Mouse (Mus musculus): ENCODE data around the gene Ssbp3. TPM values are rescaled to one million over a fixed set of nuclear protein-coding genes. Genes with fewer than 3 reads are reported as not detected.

The Ssbp3 gene
- total RNA-seq, 4 experiments from 2014 or later = 24.0 to 27.1 (median 25.8) TPM

- peak; percentile 84 to 85 for DNase-seq (ENCODE audit: low spot score in 2 of 2)
Measured at GRCm38 (mm10) chr4:107048568-107049162, 138.2 kb downstream of the Ssbp3 start.

- DNase-seq (ENCODE audit: low spot score in 2 of 2) = no peak
Measured at GRCm38 (mm10) chr4:107051889-107052288, 141.4 kb downstream of the Ssbp3 start.

- DNase-seq (ENCODE audit: low spot score in 2 of 2) = no peak
Measured at GRCm38 (mm10) chr4:107052962-107053553, 142.6 kb downstream of the Ssbp3 start.

GRCm38 (mm10) chr4:107056088-107056487, 145.6 kb downstream of the Ssbp3 start:
- DNase-seq (ENCODE audit: low spot score in 2 of 2) = no peak

- DNase-seq (ENCODE audit: low spot score in 2 of 2) = no peak
Measured at GRCm38 (mm10) chr4:107058346-107058745, 147.8 kb downstream of the Ssbp3 start.

DNA sequence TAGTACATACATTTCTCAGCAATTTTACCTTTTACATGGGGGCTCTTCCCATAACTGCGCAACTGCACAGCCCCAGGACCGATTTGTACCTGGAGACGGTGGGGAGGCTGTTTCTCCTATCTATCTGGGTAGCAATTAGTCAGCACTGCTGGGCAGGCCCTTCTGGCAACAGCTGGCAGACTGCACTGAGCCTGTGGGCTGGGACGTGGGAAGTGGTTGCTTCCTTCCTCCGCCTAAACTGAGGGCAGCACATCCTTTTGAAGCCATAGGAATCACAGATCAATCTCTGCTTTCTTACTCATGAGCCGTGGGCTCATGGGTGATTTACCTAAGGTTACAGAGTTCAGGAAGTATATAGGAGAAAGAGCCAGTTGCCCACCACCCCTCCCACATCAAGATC, 148.3 kb downstream of the Ssbp3 start:
- no peak for DNase-seq (ENCODE audit: low spot score in 2 of 2)

GRCm38 (mm10) chr4:107061560-107061959, 151.1 kb downstream of the Ssbp3 start:
- no peak for DNase-seq (ENCODE audit: low spot score in 2 of 2)

GRCm38 (mm10) chr4:107063214-107063613, 152.7 kb downstream of the Ssbp3 start:
- no peak for DNase-seq (ENCODE audit: low spot score in 2 of 2)

GRCm38 (mm10) chr4:107064394-107065098, 154.0 kb downstream of the Ssbp3 start:
- DNase-seq (ENCODE audit: low spot score in 2 of 2) = no peak

DNA sequence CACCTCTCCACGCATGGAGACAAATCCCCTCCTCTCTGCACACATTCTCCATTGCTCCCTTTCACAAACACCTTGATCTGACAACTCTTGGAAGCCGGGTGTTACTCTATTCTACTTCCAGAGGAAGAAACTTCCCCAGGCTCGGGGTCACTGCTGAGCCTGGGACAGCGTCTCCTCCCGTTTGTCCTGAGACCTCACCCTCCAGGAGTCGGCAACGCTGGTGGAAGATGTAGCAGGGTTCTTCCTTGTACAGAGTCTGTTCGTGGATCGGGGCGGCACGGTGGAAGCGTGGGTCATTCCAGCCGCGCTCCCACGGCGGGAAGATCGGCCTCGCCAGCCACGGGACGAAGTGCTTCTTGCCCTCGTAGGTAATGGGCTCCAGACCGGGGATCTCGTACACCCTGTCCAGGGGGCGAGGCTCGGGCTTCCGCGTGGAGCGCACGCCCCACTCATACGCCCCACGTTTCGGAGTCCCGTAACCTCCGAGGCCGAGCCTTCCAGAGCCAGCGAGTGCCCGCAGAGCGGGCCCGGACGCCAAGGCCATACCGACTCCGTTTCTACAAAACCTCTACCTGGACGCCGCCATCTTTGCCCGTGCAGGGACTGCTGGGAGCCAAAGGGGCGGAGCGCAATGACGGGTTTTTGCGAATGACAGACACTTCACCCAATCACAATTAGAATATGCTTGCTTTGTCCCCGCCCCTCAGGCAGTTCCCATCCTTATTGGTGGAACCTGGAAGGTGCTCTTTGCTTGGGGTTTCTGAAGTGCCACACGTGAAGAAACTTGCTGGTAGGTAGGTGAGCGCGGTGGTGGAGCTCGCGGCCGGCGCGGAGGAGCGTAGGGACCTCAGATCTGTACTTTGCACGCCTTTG, 156.0 kb downstream of the Ssbp3 start, which contains the start of the genes Mrpl37 and Cyb5rl:
Gene Mrpl37 (minus strand): TSS at position 617 of the 873 bp plus-strand sequence.
Gene Cyb5rl (plus strand): TSS at position 737 of the 873 bp plus-strand sequence.
- peak; percentile 90 to 91 for DNase-seq (ENCODE audit: low spot score in 2 of 2)

GRCm38 (mm10) chr4:107067151-107067840, 156.8 kb downstream of the Ssbp3 start:
- DNase-seq (ENCODE audit: low spot score in 2 of 2) = peak in 1 of 2 experiments; percentile 40

GRCm38 (mm10) chr4:107072343-107072742, 161.8 kb downstream of the Ssbp3 start:
- DNase-seq (ENCODE audit: low spot score in 2 of 2) = no peak

- no peak for DNase-seq (ENCODE audit: low spot score in 2 of 2)
Measured at GRCm38 (mm10) chr4:107075456-107075855, 165.0 kb downstream of the Ssbp3 start.

DNA sequence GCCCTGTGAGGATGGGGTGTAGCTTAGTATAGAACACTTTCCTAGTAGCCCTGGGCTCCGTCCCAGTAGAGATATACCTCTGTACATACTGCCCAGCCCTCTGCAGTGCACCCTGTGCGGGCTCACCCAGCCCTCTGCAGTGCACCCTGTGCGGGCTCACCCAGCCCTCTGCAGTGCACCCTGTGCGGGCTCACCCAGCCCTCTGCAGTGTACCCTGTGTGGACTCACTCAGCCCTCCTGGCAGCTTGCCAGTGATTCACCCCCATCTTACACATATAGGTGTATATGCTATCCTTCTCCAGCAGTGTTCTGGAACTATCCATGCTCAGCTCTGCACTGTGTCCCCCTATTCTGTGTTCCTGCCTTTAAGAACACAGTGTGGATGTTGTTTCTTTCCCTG, 168.4 kb downstream of the Ssbp3 start:
- DNase-seq (ENCODE audit: low spot score in 2 of 2) = no peak

DNA sequence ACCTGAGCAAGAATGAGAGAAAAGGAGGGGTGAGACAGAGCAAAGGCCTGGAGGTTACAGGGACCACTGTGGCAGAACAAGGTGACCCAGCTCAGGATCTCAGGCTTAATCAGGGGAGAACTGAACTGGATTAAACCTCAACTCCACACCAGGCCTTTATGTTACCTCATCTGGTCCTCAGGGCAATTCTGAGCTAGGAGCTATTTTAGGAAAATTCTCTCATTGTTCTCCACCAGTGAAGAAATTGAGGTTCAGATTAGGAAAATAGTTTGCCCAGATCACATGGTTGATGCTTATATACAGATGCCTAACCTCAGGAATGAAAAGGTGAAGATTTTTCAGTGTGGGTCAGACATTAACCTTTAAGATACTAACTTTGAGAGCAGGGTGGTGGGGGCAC, 169.2 kb downstream of the Ssbp3 start:
- no peak for DNase-seq (ENCODE audit: low spot score in 2 of 2)

DNA sequence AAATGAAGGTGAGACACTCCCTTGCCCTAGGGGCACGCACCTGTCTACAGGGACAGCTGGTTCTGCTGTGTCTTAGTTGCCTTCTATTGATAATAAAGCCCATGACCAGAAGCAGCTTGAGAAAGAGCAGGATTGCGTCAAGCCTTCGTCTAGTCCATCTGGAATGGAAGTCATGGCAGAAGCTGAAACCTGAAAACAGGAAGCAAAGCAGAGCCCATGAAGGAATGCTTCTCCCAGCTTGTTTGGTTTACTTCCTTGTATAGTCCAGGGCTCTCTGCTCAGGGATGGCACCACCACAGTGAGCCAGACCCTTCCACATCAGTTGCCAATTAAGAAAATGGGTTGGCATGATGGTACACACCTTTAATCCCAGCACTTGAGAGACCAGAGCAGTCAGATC, 171.7 kb downstream of the Ssbp3 start:
- no peak for DNase-seq (ENCODE audit: low spot score in 2 of 2)

DNA sequence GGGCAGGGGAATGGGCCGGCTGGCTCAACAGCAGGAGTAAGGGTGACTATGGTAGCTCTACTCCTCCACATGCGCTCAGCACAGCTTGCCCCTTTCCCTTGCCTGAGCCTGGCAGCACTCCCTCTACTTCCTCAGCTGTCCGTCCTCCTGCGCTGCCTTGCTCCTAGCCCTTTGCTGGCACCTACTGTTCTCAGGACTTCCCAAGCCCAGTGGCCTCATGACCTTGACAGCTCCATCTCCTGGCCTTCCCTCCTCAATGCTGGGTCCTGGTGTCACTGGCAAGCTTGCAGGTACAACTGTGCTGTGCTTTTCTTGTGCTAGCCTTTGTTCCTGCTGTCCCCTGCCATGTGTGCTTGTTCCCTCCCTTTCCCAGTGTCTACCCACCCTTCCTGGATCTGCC, 172.6 kb downstream of the Ssbp3 start:
- no peak for DNase-seq (ENCODE audit: low spot score in 2 of 2)

DNA sequence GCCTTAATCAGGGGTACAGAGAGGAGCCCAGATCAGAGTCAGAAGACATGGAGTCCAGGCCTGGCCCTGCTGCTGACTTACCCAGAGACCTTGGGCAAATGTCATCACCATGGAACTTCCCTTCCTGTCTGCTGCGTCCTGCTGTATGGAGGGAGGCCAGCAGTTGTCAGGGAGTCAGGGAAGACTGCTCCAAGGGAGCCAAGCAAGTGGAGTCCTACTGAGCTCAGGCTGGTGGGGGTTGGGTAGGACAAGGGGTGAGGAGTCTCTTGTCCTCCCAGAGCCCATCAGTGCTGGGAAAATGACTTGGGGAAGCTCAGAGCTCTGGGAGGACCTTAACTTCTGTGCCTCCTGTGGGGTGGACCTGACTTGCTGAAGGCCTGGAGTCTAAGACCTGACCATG, 173.8 kb downstream of the Ssbp3 start:
- DNase-seq (ENCODE audit: low spot score in 2 of 2) = no peak

DNA sequence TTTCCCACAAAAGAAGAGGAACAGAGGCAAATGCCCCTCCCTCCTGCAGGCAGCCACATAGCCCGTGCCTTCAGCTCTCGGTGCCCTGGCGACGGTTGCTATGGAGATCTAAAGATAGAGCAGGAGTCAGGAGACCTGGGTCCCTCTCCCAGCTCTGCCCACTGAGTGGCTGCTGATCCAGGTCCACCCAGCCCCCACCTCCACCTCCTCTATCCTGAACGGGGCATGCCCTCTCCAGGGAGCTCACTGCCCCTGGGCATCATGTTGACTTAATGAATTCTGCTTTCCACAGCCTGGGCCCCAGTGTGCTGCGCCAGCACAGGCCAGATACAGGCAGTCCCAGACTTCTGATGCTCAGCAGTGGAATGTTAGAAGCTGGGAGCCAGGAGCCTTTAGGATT, 174.4 kb downstream of the Ssbp3 start:
- no peak for DNase-seq (ENCODE audit: low spot score in 2 of 2)

DNA sequence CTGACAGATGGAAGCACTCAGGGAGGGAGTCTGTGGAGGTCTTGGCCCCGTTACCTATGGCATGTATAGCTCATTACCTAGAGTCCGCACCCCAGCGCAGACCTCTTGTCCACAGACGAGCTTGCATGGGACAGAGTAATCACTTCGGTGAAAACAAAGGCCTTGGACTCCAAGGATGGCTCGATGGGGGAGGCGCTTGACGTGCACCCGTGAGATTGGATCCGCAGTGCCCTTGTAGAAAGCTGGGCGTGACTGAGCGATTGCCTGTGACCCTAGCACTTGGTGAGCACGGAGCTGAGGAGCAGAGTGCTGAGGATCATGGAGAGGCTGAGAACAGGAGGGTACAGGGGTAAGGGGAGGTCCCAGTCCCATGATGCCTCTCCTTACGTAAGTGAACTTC, 181.2 kb downstream of the Ssbp3 start:
- no peak for DNase-seq (ENCODE audit: low spot score in 2 of 2)
